Mouse (Mus musculus) bone marrow, adult 2 months (tissue): ENCODE measurements around the gene Emp1.

Experiments
- CTCF ChIP-seq: fragments of 200-500 bp; IDR thresholded peaks from 2 replicates; pipeline ENCODE4 v1.5.1; 2011; ENCODE audit warnings: low read length, control low read depth; ENCODE audit not compliant: control insufficient read depth, insufficient read depth
- POLR2A ChIP-seq: fragments of 200-500 bp; IDR thresholded peaks from 2 replicates; pipeline ENCODE4 v1.6.1; 2011; ENCODE audit warnings: low read depth, mild to moderate bottlenecking, control low read depth, low read length, borderline replicate concordance; ENCODE audit not compliant: control insufficient read depth

DNA sequence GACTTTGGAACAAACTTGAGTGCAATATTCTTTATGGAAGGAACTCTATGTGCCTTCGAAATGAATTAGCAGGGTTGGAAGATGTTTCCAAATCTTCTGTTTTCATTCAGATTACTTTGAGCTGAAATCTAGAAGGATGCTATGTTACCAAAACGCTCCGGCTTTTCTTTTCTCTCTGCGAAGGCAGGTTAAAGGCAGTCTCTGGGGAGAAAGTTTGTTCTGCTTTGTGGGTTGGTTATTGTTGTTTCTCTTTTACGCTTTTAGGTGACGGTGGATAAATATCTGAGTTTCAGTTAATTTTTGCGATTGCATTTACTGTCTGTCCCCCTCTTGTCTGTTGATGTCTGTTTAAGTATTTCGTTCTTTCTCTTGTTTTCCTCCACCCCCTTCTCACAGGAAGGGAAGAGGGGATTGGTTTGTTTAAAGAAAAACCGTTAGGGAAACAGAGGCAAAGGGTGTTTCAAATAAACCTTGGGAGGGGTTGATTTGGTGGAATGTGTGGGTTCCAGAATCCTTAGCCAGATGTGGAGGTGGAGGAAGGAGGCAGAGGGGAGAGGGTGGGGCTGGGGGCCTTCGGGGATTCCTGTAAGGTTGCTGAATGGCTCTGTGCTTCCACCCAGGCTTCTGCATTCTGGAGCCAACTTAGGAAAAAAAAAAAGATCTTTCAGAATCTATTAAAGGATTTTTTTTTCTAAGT lies 1.1 kb downstream of the Emp1 start:
- no peak for TF ChIP-seq CTCF
- no peak for TF ChIP-seq POLR2A
